Mouse (Mus musculus): ENCODE results near the gene Tmem191c. TPM values are rescaled to one million over a fixed set of nuclear protein-coding genes. Genes with fewer than 3 reads are reported as not detected.
"Not testable (repeated sequence)": the region's sequence is repeated elsewhere in the genome, so short reads cannot be mapped to it uniquely, and the experiment has no call there.

Tmem191c gene
- total RNA-seq (2015; ENCODE audit: low replicate concordance) (4.6 TPM in 1 of 2 replicates, not detected in the other), total RNA-seq (2017; ENCODE audit: low replicate concordance) (not detected in 2 replicates)

GRCm38 (mm10) chr16:17275721-17276120 lies at the start of gene Tmem191c:
TSS of gene Tmem191c (plus strand) at chr16:17276077.
- no peak for ATAC-seq (replicated peaks; ENCODE audit: low FRiP score, poor library complexity, severe bottlenecking)

DNA sequence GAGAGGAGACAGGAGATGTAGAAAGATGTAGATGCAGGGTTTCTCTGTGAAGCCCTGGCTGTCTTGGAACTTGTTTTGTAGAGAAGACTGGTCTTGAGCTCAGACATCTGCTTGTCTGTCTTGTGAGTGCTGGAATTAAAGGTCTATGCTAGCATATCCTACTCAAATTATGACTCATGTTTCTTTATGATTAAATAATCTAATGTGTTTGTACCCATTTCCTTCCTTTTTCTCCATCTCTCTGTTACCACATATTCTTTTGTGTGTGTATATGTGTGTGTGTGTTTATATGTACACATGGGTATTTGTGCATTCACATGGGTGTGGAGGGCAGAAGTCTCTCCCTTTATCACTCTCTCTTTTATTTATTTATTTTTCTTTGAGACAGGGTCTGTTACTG lies 49.4 kb upstream of the Tmem191c start:
- ATAC-seq (replicated peaks; ENCODE audit: low FRiP score, poor library complexity, severe bottlenecking): no peak

GRCm38 (mm10) chr16:17231523-17231922 lies 44.4 kb upstream of the Tmem191c start:
- ATAC-seq (replicated peaks; ENCODE audit: low FRiP score, poor library complexity, severe bottlenecking): not testable (repeated sequence)

GRCm38 (mm10) chr16:17232794-17233701 lies 42.8 kb upstream of the Tmem191c start, which contains the start of gene Hic2:
TSS of gene Hic2 (plus strand) at chr16:17233572.
- ATAC-seq (replicated peaks; ENCODE audit: low FRiP score, poor library complexity, severe bottlenecking): peak; percentile 49

DNA sequence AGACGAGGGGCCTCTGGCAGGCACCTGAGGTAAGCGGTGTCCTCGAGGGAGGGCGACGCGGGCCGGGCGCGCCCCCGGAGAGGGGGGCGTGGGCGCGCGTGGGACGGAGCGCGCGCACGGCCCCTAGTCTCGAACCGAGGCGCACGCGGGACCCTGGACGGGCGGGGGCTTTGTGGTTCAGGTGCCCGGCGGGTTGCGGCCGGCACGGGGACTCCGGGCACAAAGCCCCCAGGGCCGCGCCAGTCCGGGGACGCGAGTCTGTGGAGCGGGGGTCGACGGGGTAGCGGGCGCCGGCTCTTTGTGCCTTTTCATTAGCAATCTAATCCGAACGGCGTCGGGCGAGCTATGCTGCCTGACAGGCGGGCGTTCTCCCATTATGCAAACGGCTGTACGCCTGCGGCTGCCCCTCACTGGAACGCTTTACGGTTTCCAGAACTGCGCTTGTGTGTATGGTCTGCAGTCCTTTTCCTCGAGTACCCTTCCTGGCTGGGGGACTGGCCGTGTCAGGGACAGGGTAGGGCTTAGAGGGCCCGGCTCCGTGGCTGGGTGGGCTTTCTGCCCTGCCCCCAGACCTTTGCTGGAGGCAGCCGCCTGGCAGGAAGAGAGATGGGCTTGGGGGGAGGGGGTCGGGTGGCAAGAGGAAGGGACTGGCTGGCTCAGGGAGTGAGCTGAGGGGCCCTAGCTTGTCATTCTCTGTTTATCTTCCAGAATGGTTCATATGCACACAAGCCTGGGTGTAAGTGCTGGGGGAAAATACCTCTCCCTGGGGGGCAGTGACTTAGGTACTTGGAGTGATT lies 42.0 kb upstream of the Tmem191c start:
- no peak for ATAC-seq (replicated peaks; ENCODE audit: low FRiP score, poor library complexity, severe bottlenecking)

- no peak for ATAC-seq (replicated peaks; ENCODE audit: low FRiP score, poor library complexity, severe bottlenecking)
Measured at GRCm38 (mm10) chr16:17234499-17234895, 41.4 kb upstream of the Tmem191c start.

DNA sequence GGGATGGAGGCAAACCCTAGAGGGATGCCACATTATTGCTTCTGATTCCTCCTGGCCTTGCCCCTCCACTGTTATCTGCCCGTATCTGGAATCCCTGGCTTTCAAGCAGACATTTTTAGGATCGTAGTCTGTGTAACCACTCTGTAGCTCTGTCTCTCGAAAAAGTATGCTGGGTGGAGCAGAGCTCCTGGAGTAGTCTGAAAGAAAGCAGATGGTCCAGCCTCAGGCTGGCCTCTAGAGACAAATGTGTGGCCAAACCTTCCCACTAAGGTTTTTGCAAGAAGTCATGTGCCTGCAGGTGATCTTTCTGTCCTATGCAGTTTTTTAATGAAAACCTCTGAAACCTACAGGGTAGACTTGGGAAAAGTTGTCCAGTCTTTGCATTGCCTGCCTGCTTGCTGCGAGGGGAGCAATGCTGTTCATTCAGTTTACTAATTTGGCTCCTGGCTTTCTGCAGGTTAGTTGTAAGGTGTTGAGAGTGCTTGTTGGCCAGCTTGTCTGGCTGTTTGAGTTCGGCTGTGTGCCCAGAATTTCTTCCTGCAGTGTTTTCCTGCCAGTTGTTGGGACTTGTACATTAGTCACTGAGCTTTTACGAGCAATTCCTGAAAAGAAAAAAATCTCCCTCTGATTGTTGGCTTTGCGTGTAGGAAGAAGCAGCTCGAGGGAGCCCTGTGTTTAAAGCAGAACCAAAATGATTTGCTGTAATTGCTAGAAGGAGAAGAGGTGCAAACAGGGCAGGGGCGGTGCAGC lies 40.8 kb upstream of the Tmem191c start:
- no peak for ATAC-seq (replicated peaks; ENCODE audit: low FRiP score, poor library complexity, severe bottlenecking)

- ATAC-seq (replicated peaks; ENCODE audit: low FRiP score, poor library complexity, severe bottlenecking): no peak
Measured at GRCm38 (mm10) chr16:17237634-17238033, 38.2 kb upstream of the Tmem191c start.

- no peak for ATAC-seq (replicated peaks; ENCODE audit: low FRiP score, poor library complexity, severe bottlenecking)
Measured at GRCm38 (mm10) chr16:17239409-17239808, 36.5 kb upstream of the Tmem191c start.

DNA sequence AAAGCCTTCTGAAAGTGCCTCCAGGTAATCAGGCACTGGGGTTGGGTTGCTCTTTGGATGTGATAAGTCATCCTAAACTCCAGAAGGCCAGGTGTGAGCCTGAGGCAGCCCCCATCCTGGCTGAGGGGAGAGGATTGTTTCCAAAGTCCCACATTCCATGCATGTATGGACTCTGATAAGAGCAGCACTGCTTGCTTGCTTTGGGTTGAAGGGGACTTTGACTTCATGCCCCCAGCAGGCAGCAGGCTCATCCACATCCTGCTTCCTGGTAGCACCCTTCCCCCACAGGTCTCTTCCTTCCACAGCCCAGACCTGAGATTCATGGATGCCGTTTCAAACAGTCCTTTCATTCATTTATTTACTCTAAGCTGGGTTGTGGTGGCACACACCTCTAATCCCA lies 32.1 kb upstream of the Tmem191c start:
- no peak for ATAC-seq (replicated peaks; ENCODE audit: low FRiP score, poor library complexity, severe bottlenecking)

GRCm38 (mm10) chr16:17244996-17245395 lies 30.9 kb upstream of the Tmem191c start:
- ATAC-seq (replicated peaks; ENCODE audit: low FRiP score, poor library complexity, severe bottlenecking): no peak

- no peak for ATAC-seq (replicated peaks; ENCODE audit: low FRiP score, poor library complexity, severe bottlenecking)
Measured at GRCm38 (mm10) chr16:17247727-17248126, 28.1 kb upstream of the Tmem191c start.

DNA sequence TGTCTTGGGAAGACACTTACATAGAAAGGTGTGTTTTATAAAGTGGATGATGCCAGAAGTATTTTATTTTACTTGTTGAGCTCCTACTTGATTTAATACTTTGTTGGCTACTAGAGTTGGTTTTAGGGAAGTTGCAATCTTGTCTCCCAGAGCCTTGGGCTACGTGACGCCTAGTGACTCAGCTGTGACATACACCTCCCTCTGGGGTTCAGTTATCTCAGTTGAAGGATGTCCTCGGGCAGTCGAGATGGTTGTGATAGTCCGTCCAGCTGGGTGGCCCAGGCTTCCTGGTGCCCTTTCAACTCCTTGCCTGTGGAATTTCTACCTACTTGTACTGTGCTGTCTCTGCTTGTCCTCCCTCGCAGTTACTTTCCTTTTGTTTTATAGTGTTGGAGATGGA lies 26.7 kb upstream of the Tmem191c start:
- no peak for ATAC-seq (replicated peaks; ENCODE audit: low FRiP score, poor library complexity, severe bottlenecking)

DNA sequence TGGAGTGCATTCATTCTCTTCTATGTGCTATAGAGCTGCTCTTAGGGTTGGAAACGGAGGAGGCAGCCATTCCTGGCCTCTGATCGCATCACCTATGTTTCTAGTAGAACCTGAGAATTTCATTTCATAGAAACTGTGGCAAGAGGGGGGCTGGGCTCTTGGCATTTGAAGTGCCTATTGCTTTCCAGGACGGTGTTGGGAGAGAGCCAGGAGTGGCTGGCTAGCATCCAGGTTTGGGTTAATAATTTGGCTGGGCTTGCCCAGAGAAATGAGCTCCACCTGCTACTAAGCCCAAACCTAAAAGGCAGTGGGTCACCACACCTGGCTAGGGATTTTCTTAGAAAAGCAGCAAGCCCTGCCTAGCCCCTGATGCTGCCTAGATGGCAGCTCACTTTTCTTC lies 24.3 kb upstream of the Tmem191c start:
- no peak for ATAC-seq (replicated peaks; ENCODE audit: low FRiP score, poor library complexity, severe bottlenecking)

- peak; percentile 31; the same call in 1 of the 2 replicates for ATAC-seq (replicated peaks; ENCODE audit: low FRiP score, poor library complexity, severe bottlenecking)
Measured at GRCm38 (mm10) chr16:17252086-17252726, 23.7 kb upstream of the Tmem191c start.

DNA sequence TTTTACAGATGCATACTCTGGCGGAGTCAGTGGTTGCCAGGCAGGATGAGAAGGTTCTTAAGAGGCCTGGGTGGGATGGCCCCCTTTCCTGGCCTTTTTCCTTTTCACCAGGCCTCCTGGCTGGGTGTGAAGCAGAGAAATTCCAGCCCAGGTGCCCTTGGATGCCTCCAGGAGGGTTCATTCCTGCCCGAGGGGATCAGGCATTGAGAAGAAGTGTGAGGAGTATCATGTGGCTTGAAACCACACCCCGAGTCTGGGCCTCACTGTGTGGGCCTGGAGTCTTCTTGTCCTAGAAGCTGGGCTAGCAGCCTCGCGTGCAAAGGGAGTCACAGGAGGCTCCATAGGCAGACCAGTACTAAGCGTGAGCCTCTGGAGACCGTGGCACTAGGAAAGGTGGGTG lies 23.0 kb upstream of the Tmem191c start:
- ATAC-seq (replicated peaks; ENCODE audit: low FRiP score, poor library complexity, severe bottlenecking): no peak

DNA sequence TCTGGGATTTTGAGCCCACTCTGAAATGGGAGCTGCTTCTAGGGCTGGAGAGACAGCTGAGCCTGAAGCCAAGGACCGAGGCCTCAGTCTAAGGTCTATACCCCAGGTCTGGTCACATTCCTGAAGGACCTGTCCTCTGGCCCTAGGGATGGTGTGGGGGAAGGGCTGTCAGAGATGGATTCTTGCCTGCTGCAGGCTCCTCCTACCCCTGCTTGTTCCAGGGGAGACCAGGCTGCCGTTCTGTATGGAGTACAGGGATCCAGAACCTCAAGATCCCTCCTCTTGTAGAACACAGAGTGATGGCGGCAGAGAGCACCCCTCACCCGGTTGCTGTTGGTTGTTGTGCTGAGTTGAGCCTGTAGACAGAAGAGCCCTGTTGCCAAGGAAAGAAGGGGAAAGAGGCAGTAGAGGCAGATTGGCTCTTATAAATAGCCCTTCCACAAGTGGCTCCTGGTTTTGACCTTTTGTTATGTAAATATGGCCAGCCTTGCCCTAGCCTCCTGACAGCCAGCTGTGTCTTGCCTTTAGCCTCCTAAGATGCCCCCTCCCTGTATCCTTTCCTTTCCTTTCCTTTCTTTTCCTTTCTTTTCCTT lies 21.8 kb upstream of the Tmem191c start:
- ATAC-seq (replicated peaks; ENCODE audit: low FRiP score, poor library complexity, severe bottlenecking): no peak

DNA sequence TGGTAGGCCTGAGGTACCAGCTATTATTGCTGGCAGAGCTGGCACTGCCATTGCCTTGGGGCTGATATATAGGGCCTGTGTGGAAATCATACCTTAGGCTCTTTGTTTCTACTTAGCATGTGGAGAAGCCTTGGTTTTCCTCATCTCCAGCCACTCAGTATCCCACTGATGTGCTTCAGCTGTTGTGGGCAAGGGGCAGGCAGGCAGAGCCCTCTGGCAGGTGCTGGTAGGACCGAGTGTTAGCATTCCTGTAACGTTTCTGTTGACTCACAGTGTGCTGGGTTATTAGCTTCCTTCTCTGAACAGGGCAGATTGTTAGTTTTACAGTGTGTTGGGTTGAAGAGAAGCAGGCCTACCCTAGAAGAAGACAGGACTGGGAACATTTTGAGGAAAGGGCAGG lies 20.6 kb upstream of the Tmem191c start:
- no peak for ATAC-seq (replicated peaks; ENCODE audit: low FRiP score, poor library complexity, severe bottlenecking)

DNA sequence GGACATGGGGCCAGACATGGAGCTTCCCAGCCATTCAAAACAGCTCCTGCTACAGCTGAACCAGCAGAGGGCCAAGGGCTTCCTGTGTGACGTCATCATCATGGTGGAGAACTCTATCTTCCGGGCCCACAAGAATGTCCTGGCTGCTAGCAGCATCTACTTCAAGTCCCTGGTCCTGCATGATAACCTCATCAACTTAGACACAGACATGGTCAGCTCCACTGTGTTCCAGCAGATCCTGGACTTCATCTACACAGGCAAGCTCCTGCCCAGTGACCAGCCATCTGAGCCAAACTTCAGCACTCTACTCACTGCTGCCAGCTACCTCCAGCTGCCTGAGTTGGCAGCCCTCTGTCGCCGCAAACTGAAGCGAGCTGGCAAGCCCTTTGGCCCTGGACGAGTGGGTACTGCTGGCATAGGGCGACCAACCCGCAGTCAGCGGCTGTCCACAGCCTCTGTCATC lies 18.5 kb upstream of the Tmem191c start:
- ATAC-seq (replicated peaks; ENCODE audit: low FRiP score, poor library complexity, severe bottlenecking): no peak

Measured in erythroid progenitor cell, adult 5-6 weeks (primary cell).